Mouse (Mus musculus) lung, embryonic 16.5 days (tissue): Measurements from ENCODE around the gene Smim13. TPM values are rescaled to one million over a fixed set of nuclear protein-coding genes. Genes with fewer than 3 reads are reported as not detected.

Experiments
- ATAC-seq: fragments of 200-750 bp; cut with Nextera tagmentation; 2 replicates; pipeline ENCODE4 v1.8.0; 2017; ENCODE audit warnings: low read depth, mild to moderate bottlenecking, moderate library complexity
- H3K27ac ChIP-seq: fragments of 300-500 bp; sonication (generic); 2 replicates; pipeline ENCODE4 v1.5.1; 2014; ENCODE audit warnings: mild to moderate bottlenecking, control low read depth, low read length
- H3K27me3 ChIP-seq: fragments of 300-500 bp; sonication (generic); 2 replicates; pipeline ENCODE4 v1.6.1; 2014; ENCODE audit warnings: low read depth, low read length, mixed read lengths; ENCODE audit not compliant: control insufficient read depth, insufficient read depth
- H3K36me3 ChIP-seq: fragments of 300-500 bp; sonication (generic); 2 replicates; pipeline ENCODE4 v1.6.1; 2014; ENCODE audit warnings: low read length; ENCODE audit not compliant: control insufficient read depth, insufficient read depth
- H3K4me1 ChIP-seq: fragments of 300-500 bp; sonication (generic); replicated peaks from 2 replicates; pipeline ENCODE4 v1.6.1; 2014; ENCODE audit warnings: low read length, mixed read lengths; ENCODE audit not compliant: control insufficient read depth, insufficient read depth
- H3K4me2 ChIP-seq: fragments of 300-500 bp; sonication (generic); 2 replicates; pipeline ENCODE4 v1.6.1; 2014; ENCODE audit warnings: low read depth, low read length, control low read depth
- H3K4me3 ChIP-seq: fragments of 300-500 bp; sonication (generic); 2 replicates; pipeline ENCODE4 v1.5.1; 2014; ENCODE audit warnings: mild to moderate bottlenecking, low read length, control low read depth
- H3K9ac ChIP-seq: fragments of 300-500 bp; sonication (generic); 2 replicates; pipeline ENCODE4 v1.6.1; 2014; ENCODE audit warnings: low read length, control low read depth
- H3K9me3 ChIP-seq: fragments of 300-500 bp; sonication (generic); 2 replicates; pipeline ENCODE4 v1.6.1; 2016; ENCODE audit warnings: low read length; ENCODE audit not compliant: control insufficient read depth
- WGBS: fragments of 180-500 bp; shearing (Covaris S2); extraction: QIAGEN DNeasy Blood & Tissue Kit; methylation state at CpG from one replicate; pipeline ENCODE4 v1.1.7; 2014; 5-methylcytosine and 5-hydroxymethylcytosine counted together
- polyA plus RNA-seq: library from polyadenylated mRNA; unstranded; fragments of >200 nt; fragmentation: Nextera tagmentation; extraction: Ambion mirVana; gene quantifications from 2 replicates; pipeline ENCODE4 v1.2.1, GENCODE M21; 2015

Smim13 gene
- polyA plus RNA-seq, 1 experiment from 2014 or later, result 12.4 TPM

- H3K9ac ChIP-seq, result no peak overlapping the region
- H3K27me3 ChIP-seq, result no peaks in the 10 kb centered on the region
- no peaks in the 10 kb centered on the region for H3K36me3 ChIP-seq
- peaks cover 9% of the 10 kb centered on the region; the same call in 1 of the 2 replicates for H3K9me3 ChIP-seq
- peaks cover 5% of the 10 kb centered on the region for H3K4me1 ChIP-seq
- no peak overlapping the region for H3K4me3 ChIP-seq
- H3K27ac ChIP-seq, result no peak overlapping the region
- no peak overlapping the region for H3K4me2 ChIP-seq
- ATAC-seq, result no peak
- 71% methylated on average over 5 of the region's 5 CpGs for WGBS
These were observed 13.8 kb downstream of the Smim13 start for GRCm38 (mm10) chr13:41263304-41264006.

GRCm38 (mm10) chr13:41267827-41268408, 18.3 kb downstream of the Smim13 start:
- H3K4me2 ChIP-seq, result no peak overlapping the region
- H3K9ac ChIP-seq, result no peak overlapping the region
- peak; percentile 73 for ATAC-seq

GRCm38 (mm10) chr13:41273927-41274650, 24.4 kb downstream of the Smim13 start, which contains the start of gene Gm17364:
TSS of gene Gm17364 (minus strand) at chr13:41273977.
- Histone ChIP-seq H3K27ac (no peak within 1 kb of the TSS), H3K9ac (no peak within 1 kb of the TSS), H3K4me3 (no peak within 1 kb of the TSS), H3K4me2 (no peak within 1 kb of the TSS), H3K36me3 (no peaks in the 10 kb centered on the region; the same call in 1 of the 2 replicates), H3K9me3 (no peaks in the 10 kb centered on the region), H3K27me3 (no peaks in the 10 kb centered on the region), H3K4me1 (no peaks in the 10 kb centered on the region)
- ATAC-seq, result no peak
- WGBS, result 91% methylated on average over 10 of the region's 10 CpGs

More at GRCm38 (mm10) chr13:41267827-41268408, 18.3 kb downstream of the Smim13 start:
- Histone ChIP-seq H3K4me1 (peaks cover 5% of the 10 kb centered on the region), H3K27ac (no peak overlapping the region), H3K9me3 (peaks cover 9% of the 10 kb centered on the region; the same call in 1 of the 2 replicates), H3K4me3 (no peak overlapping the region), H3K27me3 (no peaks in the 10 kb centered on the region), H3K36me3 (no peaks in the 10 kb centered on the region; the same call in 1 of the 2 replicates)
- 33% methylated on average over 7 of the region's 7 CpGs for WGBS

DNA sequence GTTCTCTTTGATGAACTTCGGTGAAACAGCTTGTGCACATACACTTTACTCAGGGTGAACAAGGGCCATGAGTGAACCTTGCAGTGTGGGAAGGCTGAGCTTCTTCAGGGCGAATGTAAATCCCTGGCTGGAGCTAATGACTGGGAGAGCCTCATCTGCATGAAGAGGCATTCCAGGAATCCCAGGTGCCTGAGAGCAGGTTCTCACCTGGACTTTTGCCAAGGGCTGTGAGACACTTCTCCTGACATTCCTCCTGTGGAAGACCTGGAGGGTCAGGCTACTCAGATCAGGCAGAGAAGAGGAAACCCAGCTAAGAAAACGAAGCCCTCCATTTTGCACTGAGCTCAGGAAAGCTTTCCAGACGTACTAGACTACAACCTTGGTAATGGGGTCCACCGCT, 31.1 kb downstream of the Smim13 start:
- Histone ChIP-seq H3K9me3 (no peaks in the 10 kb centered on the region), H3K27me3 (no peaks in the 10 kb centered on the region), H3K4me1 (no peaks in the 10 kb centered on the region), H3K36me3 (no peaks in the 10 kb centered on the region), H3K4me2 (no peak overlapping the region), H3K27ac (no peak overlapping the region), H3K4me3 (no peak overlapping the region), H3K9ac (no peak overlapping the region)
- 54% methylated on average over 5 of the region's 5 CpGs for WGBS
- ATAC-seq, result peak; percentile 45

DNA sequence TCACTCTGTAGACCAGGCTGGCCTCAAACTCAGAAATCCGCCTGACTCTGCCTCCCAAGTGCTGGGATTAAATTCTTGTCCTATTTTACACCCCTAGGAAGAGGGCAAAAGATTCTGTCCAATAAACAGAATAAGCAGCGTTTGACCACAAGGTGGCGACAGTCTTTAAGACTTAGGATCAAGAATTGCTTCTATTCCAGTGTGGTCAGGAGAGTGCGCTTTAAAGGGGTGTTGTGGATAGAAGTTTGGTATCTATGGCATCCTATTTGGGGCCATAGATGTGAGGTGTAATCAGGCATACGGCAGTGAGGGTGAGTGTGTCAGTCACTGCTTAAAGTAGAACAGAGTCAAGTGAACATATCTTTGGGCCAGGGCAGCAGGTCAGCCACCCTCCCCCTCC, 33.6 kb downstream of the Smim13 start:
- Histone ChIP-seq H3K4me2 (no peak overlapping the region), H3K27me3 (no peaks in the 10 kb centered on the region), H3K36me3 (no peaks in the 10 kb centered on the region), H3K27ac (no peak overlapping the region), H3K9me3 (no peaks in the 10 kb centered on the region), H3K4me1 (no peaks in the 10 kb centered on the region), H3K4me3 (no peak overlapping the region), H3K9ac (no peak overlapping the region)
- 21% methylated on average over 5 of the region's 5 CpGs for WGBS
- 0 out of 2 replicates have a peak, but pooled peaks have one; percentile 43 for ATAC-seq

DNA sequence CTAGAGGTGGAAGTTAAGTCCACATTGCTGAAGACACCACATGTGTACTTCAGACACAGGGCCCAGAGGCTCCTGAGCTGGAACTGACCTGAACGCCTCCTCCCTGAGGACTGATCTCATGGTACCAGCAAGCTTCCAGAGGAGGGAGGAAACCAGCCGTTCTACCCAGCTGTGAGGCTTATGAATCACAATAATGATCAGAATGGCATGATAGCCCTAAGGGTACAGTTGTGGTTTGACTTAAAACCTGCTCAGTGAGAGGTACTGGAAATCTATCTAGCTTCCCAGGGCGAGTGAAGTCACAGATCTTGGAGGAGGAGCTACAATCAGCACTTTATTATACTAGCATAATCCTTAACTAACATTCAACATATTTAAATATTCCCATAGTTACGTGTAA, 35.8 kb downstream of the Smim13 start:
- Histone ChIP-seq H3K27ac (no peak overlapping the region), H3K4me1 (no peaks in the 10 kb centered on the region)
- WGBS, result 80% methylated on average over 4 of the region's 4 CpGs

GRCm38 (mm10) chr13:41286285-41286684, 36.6 kb downstream of the Smim13 start:
- no peak overlapping the region for H3K4me2 ChIP-seq
- no peak overlapping the region for H3K27ac ChIP-seq
- H3K36me3 ChIP-seq, result no peaks in the 10 kb centered on the region
- no peak for ATAC-seq
- H3K27me3 ChIP-seq, result no peaks in the 10 kb centered on the region
- WGBS, result 45% methylated on average over 3 of the region's 3 CpGs
- H3K9me3 ChIP-seq, result no peaks in the 10 kb centered on the region
- H3K4me3 ChIP-seq, result no peak overlapping the region
- no peak overlapping the region for H3K9ac ChIP-seq
- H3K4me1 ChIP-seq, result no peaks in the 10 kb centered on the region

More for the DNA sequence above, 35.8 kb downstream of the Smim13 start:
- no peaks in the 10 kb centered on the region for H3K9me3 ChIP-seq
- no peak overlapping the region for H3K9ac ChIP-seq
- no peak overlapping the region for H3K4me3 ChIP-seq
- no peaks in the 10 kb centered on the region for H3K27me3 ChIP-seq
- H3K36me3 ChIP-seq, result no peaks in the 10 kb centered on the region
- H3K4me2 ChIP-seq, result no peak overlapping the region
- ATAC-seq, result no peak

- no peak overlapping the region for H3K27ac ChIP-seq
- ATAC-seq, result no peak
- no peaks in the 10 kb centered on the region for H3K9me3 ChIP-seq
- H3K4me3 ChIP-seq, result no peak overlapping the region
- WGBS, result 85% methylated on average over 4 of the region's 4 CpGs
- no peaks in the 10 kb centered on the region for H3K4me1 ChIP-seq
- no peaks in the 10 kb centered on the region for H3K36me3 ChIP-seq
- H3K4me2 ChIP-seq, result no peak overlapping the region
- H3K27me3 ChIP-seq, result no peaks in the 10 kb centered on the region
- no peak overlapping the region for H3K9ac ChIP-seq
These were observed 41.9 kb downstream of the Smim13 start for GRCm38 (mm10) chr13:41291466-41291974.

GRCm38 (mm10) chr13:41293595-41293994, 44.0 kb downstream of the Smim13 start:
- Histone ChIP-seq H3K4me2 (no peak overlapping the region), H3K9me3 (no peaks in the 10 kb centered on the region), H3K36me3 (no peaks in the 10 kb centered on the region), H3K4me3 (no peak overlapping the region), H3K27me3 (no peaks in the 10 kb centered on the region), H3K9ac (no peak overlapping the region), H3K27ac (no peak overlapping the region), H3K4me1 (no peaks in the 10 kb centered on the region)
- whole genome bisulfite sequencing, result 53% methylated on average over 5 of the region's 5 CpGs
- no peak for ATAC-seq
